Mouse (Mus musculus) cerebellum, adult 9-10 months (tissue): Measurements from ENCODE around the gene C1ql4.
"Not testable (repeated sequence)": the region's sequence is repeated elsewhere in the genome, so short reads cannot be mapped to it uniquely, and the experiment has no call there.

ENCODE experiments used
- DNase-seq: peaks from one replicate; pipeline ENCODE4 v3.0.0; 2022

The C1ql4 gene

DNA sequence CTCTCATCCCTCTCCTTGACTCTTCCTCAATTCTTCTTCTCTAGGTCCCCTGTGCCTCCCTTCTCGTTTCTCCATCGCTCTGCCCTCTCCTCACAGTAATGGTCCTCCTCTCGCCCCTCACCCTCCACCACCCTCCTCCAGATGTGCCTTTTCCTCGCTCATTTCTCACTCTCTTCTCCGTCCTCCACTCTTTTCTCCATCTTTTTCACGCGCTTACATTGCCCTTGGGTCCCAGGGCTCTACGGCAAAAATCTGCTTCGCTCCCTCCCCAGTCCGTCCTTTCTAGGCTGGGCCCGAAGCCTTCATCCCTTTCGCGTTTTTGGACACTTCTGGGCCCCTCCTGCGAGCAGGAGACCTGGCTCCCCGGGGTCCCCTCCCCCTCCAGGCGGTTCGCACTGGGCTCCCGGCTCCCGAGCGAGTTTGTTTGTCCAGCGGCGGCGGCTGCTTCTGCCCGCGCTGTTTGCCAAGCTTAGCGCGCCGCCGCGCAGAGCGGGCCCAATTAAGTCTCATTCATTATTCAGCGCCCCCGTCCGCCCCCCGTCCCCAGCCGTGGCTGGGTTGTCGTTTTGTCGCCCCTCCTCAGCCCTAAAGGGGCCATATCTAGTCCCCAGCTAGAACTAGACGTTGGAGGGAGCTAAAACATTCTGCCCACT lies 10.3 kb upstream of the C1ql4 start:
- DNase-seq, result no peak

DNA sequence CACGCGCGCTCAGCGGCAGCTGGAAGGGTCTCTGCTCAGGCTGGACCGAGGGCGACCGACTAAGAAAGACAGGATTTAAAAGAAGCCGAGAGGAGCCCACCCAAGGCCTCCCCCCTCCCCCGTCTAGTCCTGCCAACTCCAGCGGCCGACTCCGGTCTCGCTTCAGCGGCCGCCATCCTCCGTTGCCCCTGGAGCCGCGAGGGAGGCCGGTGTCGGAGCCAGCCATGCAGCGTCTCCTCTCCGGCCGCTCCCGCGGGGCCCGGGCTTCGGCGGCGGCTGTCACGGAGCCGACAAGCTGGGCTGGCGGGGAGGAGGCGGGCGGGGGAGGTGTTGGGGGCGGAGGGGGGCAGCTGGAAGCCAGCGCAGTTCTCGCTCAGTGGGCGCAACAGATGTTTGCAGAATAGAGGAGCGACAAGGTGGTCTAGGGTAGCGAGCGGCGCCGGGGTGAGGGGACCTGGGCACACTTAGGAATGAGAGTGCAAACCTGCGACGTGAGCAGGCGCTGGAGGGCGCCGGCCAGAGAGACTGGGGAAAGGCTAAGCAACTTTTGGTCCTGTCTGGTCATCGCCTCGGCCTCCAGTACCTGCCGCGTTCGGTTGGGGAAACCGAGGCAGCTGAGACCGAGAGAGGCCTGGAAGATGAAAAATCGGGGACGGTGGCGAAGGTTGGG lies 9.3 kb upstream of the C1ql4 start:
- DNase-seq, result no peak

DNA sequence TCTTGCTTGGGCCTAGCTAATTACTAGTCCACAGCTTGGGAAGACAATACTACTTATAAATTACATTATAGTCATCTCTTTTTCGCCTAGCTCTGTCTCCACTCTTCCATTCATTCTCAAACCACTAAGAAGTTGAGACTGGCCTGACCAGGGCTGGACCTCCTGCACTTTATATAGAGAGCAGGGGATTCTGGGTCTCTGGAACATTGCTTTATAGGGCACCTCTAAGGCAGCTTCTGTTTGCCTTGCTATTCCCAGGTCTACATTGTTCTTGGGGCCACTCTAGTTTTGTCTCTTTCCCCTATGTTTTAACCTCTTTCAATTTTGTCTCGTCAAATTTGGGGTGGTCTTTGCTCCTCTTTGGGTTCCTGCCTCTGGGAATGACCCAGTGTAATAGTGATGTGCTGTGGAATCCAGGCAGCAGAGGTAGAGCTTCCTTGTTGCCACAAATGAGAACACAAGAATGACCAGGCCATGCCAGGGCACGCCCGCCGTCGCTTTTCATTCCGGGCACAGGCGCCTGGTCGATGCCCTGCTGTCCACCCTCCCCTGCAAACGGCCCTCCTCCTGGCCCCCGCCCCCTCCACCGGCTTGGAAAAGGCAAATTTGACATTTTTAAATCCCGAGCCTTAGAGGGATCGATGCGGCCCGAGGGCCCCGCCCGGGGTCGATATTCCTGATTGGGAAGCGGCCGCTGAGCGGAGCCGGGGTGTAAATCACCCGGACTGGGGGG lies 8.6 kb upstream of the C1ql4 start:
- no peak for DNase-seq

DNA sequence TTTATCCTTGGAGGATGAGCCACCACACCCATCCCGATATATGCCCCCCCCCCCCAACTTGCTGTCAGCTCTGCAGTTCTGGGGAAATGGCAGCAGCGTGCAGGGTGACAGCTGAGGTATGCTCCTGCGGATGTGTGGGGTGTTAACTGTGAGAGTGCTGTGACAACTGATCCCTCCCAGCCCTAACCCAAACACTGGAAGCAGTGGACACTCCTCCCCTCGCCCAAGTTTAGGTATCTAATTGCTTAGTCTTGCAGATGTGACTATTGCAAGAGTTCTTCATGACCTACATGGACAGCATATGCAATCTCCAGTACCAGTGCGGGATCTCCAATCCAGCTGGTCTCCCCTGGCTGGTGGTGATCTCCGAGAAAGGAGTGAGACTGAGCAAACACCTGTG lies 7.7 kb upstream of the C1ql4 start:
- no peak for DNase-seq

DNA sequence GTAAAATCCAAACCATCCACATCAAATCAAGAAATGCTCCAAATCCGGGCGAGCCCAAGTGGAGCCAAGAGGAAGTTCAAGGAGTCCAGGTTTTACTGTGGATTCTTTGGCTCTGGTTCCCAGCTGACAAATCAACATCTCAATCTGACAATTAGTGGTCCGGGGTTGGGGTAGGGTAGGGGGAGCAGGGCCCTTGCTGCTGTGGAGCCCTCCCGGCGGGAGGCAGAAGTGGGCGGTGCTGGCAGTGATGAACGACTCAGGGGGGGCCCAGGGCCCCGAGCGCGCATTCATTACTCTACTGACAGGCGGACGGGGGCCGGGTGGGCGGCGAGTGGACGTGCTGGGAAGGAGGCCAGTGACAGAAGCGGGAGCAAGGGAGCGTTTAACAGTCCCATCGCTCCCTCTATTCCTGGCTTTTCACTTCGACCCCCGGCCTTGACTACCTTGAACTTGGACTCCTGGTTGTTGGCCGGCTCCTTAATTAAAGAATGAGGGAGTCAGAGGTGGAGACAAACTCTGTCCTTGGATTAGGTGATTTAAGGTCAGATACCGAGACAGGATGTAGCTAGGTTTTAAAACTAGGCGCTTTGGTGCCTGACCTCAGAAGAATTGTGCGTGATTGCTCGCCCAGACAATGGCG lies 7.1 kb upstream of the C1ql4 start:
- DNase-seq, result no peak

DNA sequence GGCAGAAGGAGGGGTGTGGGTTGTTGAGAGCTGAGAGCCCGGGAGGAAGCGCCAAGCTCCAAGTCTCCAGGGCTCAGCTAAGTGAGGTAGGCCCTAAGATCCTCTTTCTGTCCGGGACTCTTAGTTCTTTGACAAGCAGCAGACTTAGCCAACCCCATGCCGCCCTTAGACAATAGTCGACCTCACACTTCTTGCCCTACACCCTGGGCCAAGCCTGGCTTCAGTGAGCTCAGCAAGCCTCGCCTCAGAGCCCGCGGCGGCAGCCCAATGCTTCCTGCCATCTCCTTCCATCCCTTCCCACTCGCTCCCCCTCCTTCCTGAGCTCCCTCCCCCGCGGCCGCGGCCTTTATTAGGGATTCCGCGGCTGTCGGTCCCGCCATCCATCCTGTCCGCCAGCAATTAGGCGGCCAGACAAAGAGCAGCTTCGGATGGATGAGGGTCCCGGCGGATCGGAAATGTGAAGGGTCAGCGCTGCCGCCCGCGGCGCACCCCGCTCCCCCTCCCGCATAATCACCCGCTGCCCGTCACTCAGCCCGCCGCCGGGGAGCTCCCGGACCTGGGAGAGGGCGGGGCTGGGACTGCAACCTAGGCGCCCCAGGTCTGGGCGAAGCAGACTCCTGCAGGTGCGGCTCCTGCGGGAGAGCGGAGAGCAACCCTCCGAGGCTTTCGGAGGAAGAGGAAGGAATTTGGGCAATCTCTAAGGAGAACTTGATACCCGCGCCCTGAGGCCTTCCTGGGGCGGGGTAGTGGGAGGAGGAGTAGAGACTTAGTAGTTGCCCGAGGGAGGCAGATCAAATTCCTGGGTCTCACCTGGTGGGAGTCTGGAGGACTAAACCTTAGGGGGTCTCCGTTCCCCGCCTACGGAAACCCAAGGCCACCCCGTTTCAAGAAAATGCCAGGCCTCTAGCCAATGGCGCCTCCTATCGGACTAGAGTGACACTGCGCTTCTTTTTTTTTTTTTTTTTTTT lies 6.0 kb upstream of the C1ql4 start:
- DNase-seq, result peak; percentile 36

DNA sequence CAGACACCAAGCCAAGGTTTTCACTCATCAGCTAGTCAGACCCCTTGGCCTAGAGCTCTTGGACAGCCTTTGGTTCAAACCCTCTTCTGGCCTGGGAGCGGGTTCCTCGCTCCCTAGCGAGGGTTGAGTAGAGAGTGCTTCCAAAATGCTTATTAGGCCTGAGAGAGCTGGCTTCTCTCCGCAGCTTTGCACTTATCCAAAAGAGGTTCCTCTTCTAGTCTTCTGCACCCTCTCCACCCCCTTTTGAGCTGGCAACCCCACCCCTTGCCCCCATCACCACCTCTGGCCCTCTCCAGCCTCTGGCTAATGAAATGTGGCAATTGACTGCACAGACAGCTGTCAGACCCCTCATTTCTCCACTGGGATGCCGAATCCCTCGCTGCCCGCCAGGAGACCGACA lies 5.3 kb upstream of the C1ql4 start, which contains the start of gene Dnajc22:
Dnajc22 (plus strand) TSS at position 301 of the 400 bp plus-strand sequence.
- no peak for DNase-seq

DNA sequence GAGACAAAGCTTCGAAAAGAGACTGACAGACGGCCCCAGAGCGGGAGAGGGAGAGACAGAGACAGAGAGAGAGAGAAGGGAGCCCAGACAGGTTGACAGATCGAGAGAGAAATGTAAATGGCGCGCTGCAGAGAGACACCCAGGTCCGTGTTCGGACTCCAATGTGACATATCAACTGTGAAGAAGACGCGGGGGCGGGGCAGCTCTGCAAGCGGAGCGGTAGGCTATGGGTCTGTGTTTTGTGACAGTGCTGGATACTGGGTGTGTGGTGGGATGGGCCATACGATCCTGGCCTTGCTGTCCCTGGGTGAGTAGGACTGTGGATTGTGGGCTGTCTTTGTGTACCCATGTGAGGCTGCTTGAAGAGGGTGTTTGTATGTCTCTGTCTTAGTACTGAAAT lies 1.5 kb upstream of the C1ql4 start:
- DNase-seq, result no peak

DNA sequence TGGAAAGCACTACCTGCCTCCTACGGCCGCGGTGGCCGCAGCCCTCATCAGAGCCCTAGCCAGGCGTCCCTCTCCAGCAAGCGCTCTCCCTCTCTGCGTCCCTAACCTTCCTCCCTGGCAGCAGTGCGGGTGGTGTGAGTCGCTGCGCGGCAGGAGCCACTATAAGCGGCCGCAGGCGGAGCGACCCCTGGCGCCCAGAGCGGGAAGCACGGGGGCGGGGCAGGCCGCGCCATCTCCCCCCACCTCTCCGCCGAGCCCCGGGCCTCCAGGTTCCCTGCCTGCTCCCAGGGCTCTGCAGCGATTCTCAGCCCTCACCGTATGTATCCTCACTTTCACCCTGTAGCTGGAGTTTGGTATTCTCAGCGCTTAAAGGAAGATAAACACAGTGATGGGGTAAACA lies 675 bp upstream of the C1ql4 start:
- peak; percentile 46 for DNase-seq

DNA sequence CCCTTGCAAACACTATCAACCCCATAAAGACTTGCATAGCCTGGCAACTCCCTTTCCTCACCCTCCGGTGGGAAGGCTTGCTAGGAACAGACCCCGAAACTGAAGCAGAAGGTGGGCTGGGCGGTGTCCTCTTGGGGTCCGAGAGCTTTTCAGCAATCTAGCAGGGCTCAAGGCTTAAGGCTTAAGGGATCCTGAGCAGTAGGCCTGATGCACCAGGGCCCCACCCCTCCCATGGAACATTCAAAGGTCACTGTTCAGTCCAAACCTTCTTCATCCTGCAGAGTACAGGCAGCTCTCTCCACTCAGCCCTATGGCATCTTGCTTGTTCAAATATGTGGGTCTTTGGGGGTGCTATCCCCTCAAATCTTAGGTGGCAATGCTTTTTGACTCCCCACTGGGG lies 1.6 kb downstream of the C1ql4 start:
- DNase-seq, result no peak

DNA sequence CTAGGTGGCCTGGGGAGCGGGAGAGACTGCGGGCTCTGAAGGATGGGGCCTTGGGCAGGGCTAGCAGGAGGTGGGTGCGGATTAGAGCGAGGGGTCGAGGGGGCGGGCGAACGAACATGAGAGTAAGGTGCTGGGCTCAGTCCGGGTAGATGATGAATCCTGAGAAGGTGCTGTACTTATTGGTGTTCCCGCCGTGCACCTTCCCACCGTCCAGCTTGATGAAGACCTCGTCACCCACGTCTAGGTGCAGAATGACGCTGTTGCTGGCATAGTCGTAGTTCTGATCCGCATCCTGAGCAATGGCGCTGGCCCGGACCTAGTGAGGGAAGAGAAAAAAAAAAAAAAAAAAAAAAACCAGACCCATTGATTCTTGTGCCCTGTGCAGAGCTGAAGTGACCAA lies 3.0 kb downstream of the C1ql4 start:
- no peak for DNase-seq

DNA sequence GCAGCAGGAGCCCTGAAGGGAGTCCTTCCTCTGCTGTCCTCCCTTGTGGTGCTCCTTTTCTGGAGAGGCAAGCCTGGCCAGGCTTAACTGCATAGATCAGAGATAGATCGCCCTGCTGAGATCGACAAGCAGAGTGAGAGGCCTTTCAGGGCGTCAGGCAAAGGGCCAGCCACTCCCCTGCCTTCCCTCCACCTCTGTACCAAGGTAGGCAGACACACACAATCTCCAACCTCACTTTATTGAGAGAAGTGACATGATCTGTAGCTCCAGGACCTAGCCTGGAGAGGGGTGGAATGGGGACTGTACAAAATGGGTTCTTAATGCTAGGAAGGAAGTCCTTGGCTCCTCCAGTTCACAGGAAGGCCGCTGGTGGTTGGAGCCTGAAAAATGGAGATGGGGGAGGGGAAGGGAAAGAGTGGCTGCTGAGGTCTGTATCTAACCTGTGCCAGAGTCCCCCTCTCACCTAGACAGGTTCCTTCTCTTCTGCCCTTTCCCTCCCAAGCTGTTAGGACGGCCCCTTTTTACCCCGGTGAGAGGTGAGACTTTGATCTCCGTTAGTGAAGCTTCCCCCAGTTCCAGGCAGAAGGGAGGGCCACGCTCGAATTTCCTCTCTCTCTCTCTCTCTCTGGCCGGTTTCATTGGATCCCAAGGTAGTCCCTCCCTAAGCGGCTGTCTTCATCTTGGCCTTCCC lies 3.6 kb downstream of the C1ql4 start:
- DNase-seq, result no peak

DNA sequence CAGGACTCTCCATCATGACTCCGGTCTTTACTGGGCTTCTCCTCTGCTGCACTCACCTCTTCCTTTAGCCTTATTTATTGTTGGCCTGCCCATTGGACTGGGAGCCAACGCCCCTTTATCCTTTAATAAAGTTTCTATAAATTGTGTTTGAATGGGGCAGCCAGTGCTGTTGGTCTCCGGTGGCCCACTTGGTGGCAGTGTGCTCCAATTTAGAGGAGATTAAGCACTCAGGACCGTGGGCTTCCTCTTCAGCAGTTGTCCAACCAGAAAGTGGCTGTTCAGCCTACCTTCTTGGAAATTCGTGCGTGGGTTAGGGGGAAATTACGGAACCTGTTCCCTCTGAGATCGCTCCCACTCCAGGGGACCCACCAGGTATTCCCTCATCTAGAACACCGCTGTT lies 4.4 kb downstream of the C1ql4 start:
- no peak for DNase-seq

DNA sequence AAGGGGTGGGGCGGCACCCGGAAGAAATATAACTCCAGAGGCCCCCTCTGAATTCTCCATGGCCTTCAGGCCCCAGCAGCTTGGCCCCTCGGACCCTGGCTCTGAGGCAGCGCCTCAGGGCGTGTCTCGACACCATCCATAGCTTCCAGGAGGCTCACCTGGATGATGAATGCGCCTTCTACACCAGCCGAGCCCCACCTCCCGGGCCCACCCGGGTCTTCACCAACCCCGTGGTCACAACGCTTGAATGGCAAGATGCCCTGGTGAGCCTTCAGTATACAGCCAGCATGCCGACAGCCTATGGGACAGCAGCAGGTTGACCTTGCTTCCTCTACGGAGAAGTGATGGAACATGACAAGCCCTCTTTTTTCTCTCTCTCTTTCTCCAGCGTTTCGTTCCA lies 4.8 kb downstream of the C1ql4 start:
- DNase-seq, result no peak

DNA sequence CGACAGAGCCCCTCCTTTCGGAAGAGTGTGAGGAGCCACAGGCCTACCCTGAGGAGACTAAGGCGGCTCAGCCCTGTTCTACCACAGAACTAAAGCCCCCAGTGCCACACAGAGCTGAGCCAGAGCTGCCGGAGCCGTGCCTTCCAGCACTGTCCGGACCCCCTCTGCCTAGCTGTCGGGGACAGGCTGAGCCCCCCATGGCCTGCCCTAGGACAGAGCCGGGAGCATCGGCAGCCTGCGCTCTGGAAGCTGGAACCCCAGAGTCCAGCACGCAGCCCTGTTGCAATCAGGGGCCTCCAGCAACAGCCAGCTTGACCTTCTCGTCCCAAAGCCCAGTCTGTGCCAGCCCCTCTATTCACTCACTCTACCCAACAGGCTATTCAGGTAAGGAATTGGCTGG lies 5.3 kb downstream of the C1ql4 start:
- DNase-seq, result no peak

DNA sequence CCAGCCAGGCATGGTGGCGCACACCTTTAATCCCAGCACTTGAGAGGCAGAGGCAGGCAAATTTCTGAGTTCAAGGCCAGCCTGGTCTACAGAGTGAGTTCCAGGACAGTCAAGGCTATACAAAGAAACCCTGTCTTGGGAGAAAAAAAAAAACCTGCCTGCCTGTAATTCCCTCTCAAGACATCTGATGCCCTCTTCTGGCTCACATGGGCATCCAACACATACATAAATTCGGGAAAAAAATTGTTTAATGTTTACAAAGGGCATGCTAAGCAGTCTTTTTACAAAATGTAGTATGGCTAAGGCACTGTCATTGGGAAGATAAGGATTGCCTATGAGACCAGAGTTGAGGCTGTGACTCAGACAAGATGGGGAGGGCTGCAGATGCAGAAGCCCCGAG lies 7.8 kb downstream of the C1ql4 start:
- no peak for DNase-seq

DNA sequence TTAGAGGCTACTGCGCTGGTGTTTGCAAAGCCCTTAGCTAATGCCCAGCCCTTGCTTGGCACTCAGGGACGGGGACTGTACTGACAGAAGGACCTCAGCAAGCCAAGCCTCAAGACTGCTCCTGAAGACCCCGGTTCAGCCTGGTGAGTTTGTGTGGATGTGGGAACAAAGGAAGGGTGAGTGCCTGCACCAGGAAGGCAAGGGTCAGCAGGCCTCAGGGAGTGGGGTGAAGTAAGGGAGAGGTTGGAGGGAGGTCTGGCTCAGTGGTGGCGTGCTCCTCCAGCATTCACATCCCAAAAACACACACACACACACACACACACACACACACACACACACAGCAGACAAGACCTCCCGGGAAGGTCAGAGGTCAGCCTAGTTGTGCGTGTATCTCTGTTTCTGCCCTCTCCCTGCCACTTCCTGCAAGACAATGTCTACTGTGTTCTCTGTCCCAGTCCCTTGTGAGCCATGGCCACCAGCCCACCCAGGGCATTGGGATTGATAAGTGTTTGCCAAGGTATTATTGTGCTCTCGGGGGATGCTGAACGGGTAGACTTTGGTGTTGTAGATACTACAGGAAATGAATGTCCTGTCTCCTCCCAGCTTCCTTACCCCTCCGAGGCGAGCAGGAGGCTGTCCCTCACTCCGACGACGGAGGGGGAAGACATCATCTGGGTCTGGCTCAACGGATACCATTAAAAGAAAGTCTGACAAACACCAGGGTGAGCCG lies 9.3 kb downstream of the C1ql4 start:
- no peak for DNase-seq

DNA sequence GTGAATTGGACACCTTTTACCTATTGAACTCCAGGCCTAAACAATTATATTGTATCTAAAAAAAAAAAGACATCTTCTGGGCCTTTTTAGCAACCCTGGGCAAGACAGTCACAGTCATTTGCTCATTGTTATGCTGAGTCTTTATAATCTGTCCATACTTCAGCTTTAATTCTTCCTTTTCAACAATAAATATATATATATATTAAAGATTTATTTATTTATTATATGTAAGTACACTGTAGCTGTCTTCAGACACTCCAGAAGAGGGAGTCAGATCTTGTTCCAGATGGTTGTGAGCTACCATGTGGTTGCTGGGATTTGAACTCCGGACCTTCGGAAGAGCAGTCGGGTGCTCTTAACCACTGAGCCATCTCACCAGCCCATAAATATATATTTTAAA lies 11.6 kb downstream of the C1ql4 start:
- DNase-seq, result not testable (repeated sequence)

DNA sequence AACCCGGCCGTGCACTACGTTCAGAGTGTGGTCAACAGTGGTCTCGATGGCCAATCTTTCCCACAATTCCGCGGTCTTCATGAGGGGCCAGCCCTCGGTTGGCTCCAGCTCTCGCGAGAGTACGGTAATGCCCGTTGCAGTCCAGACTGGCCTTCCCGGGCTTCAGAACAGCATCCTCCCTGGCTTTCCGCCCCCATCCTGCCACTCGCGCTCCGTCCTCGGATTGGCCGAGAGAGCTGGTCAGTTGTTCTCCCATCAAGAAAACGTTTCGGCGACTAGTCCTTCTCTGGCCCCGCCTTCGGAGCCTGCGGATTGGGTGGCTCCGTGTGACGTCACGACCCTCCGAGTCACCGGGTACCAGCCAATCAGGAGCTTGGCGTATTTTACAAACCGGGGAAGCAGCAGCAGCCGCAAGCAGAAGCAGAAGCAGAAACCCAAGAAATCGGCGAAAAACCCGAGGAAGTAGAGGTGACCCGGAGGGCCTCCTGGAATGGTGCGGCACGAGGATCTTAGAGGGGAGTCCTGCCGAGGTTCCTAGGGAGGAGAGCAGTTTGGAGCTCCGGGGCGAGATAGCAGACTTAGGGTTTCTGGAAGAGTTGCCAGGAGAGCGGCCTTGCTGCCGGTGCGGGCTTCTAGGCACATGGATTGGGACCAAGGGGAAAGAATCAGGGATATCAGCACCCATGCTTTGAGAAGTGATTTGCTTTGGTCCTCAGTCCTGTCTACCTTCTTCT lies 12.8 kb downstream of the C1ql4 start:
- peak; percentile 99 for DNase-seq

DNA sequence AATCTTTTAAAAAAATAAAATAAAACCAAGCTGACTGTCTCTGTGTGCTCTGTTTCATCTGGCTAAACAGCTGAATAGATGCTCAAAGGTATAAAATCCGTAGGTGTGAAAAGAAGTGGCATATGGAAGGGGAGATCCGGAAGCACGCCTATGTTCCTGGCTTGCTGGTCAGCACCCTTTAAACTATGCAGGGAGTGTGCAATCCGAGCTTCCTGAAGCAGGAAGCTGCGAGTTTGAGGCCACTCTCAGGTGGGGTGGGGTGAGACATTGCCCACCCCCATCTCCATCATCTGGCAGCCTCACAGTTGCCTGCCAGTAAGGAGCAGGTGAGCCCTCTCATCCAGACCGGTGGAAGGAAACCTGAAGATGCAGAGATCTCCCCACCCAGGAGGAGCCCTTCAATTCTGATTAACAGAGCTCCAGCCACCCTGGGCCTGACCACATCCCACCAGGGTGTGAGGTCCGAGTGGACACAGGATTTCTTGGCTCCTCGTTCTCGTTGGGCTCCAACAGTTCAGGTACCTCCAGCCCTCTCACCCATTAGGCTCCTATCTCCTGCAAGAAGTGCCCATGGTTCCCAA lies 13.5 kb downstream of the C1ql4 start, which contains the start of gene Troap:
Troap (plus strand) TSS at position 557 of the 581 bp plus-strand sequence.
- DNase-seq, result no peak
